Mouse (Mus musculus) heart, embryonic 15.5 days (tissue): ENCODE data around the gene D630023F18Rik. TPM values are rescaled to one million over a fixed set of nuclear protein-coding genes. Genes with fewer than 3 reads are reported as not detected.

Source experiments
- ATAC-seq: fragments of 200-750 bp; cut with Nextera tagmentation; replicated peaks from 2 replicates; pipeline ENCODE4 v1.8.0; 2017; ENCODE audit warnings: low read depth, moderate TSS enrichment; ENCODE audit not compliant: insufficient number of reproducible peaks, insufficient read depth, low FRiP score
- H3K27ac ChIP-seq: fragments of 300-500 bp; sonication (generic); 2 replicates; pipeline ENCODE4 v1.5.1; 2015; ENCODE audit warnings: mild to moderate bottlenecking, inconsistent platforms
- H3K27me3 ChIP-seq: fragments of 300-500 bp; sonication (generic); 2 replicates; pipeline ENCODE4 v1.6.1; 2015; ENCODE audit warnings: inconsistent platforms
- H3K36me3 ChIP-seq: fragments of 300-500 bp; sonication (generic); 2 replicates; pipeline ENCODE4 v1.6.1; 2015; ENCODE audit warnings: mild to moderate bottlenecking, inconsistent platforms
- H3K4me1 ChIP-seq: fragments of 300-500 bp; sonication (generic); replicated peaks from 2 replicates; pipeline ENCODE4 v1.6.1; 2015; ENCODE audit warnings: inconsistent platforms
- H3K4me2 ChIP-seq: fragments of 300-500 bp; sonication (generic); 2 replicates; pipeline ENCODE4 v1.6.1; 2015; ENCODE audit warnings: inconsistent platforms, mild to moderate bottlenecking, moderate library complexity
- H3K4me3 ChIP-seq: fragments of 300-500 bp; sonication (generic); 2 replicates; pipeline ENCODE4 v1.5.1; 2015; ENCODE audit warnings: mild to moderate bottlenecking, inconsistent platforms
- H3K9ac ChIP-seq: fragments of 300-500 bp; sonication (generic); 2 replicates; pipeline ENCODE4 v1.6.1; 2015; ENCODE audit warnings: mild to moderate bottlenecking, inconsistent platforms
- H3K9me3 ChIP-seq: fragments of 300-500 bp; sonication (generic); replicated peaks from 2 replicates; pipeline ENCODE4 v1.6.1; 2016; ENCODE audit warnings: inconsistent platforms
- WGBS: fragments of 180-500 bp; shearing (Covaris S2); methylation state at CpG from one replicate; pipeline ENCODE4 v1.1.7; 2015; ENCODE audit warnings: mixed read lengths; 5-methylcytosine and 5-hydroxymethylcytosine counted together
- polyA plus RNA-seq: library from polyadenylated mRNA; unstranded; fragments of >200 nt; fragmentation: Nextera tagmentation; extraction: Ambion mirVana; gene quantifications from 2 replicates; pipeline ENCODE4 v1.2.1, GENCODE M21; 2015

The D630023F18Rik gene
- polyA plus RNA-seq, 1 experiment from 2014 or later: 0.14 TPM

GRCm38 (mm10) chr1:65067842-65068241 is 55.2 kb downstream of the D630023F18Rik start:
- no peak overlapping the region for H3K9ac ChIP-seq
- no peaks in the 10 kb centered on the region for H3K4me1 ChIP-seq
- H3K4me3 ChIP-seq: no peak overlapping the region
- H3K4me2 ChIP-seq: no peak overlapping the region
- H3K27ac ChIP-seq: no peak overlapping the region
- ATAC-seq: no peak
- H3K36me3 ChIP-seq: no peaks in the 10 kb centered on the region
- H3K9me3 ChIP-seq: no peaks in the 10 kb centered on the region
- no peaks in the 10 kb centered on the region for H3K27me3 ChIP-seq

- no peaks in the 10 kb centered on the region for H3K27me3 ChIP-seq
- no peak overlapping the region for H3K27ac ChIP-seq
- no peak overlapping the region for H3K4me3 ChIP-seq
- no peak overlapping the region for H3K4me2 ChIP-seq
- 84% methylated on average over 15 of the region's 15 CpGs for WGBS
- H3K4me1 ChIP-seq: no peaks in the 10 kb centered on the region
- no peak for ATAC-seq
- no peak overlapping the region for H3K9ac ChIP-seq
- no peaks in the 10 kb centered on the region for H3K9me3 ChIP-seq
- H3K36me3 ChIP-seq: no peaks in the 10 kb centered on the region
Measured at GRCm38 (mm10) chr1:65064201-65064600, 58.8 kb downstream of the D630023F18Rik start.

- Histone ChIP-seq H3K27ac (no peak within 1 kb of the TSS), H3K9ac (no peak within 1 kb of the TSS), H3K4me2 (no peak within 1 kb of the TSS), H3K27me3 (no peaks in the 10 kb centered on the region), H3K4me3 (no peak within 1 kb of the TSS), H3K36me3 (no peaks in the 10 kb centered on the region), H3K4me1 (no peaks in the 10 kb centered on the region), H3K9me3 (no peaks in the 10 kb centered on the region)
- 75% methylated on average over 8 of the region's 8 CpGs for WGBS
- no peak for ATAC-seq
Measured at GRCm38 (mm10) chr1:65063352-65063751, 59.7 kb downstream of the D630023F18Rik start, which contains the start of gene Crygd. Gene Crygd, minus strand, starts transcription at chr1:65063452.

Other genes starting within 250 kb of the D630023F18Rik start
- 5.8 and 7.7 TPM in 2 replicates for gene Plekhm3, start 166.4 kb downstream of the D630023F18Rik start, polyA plus RNA-seq
- 0.64 and 0.84 TPM in 2 replicates for gene Akr1cl, start 90.5 kb downstream of the D630023F18Rik start, polyA plus RNA-seq
- gene Cryge, start 72.1 kb downstream of the D630023F18Rik start, polyA plus RNA-seq: not detected in 2 replicates
- not detected in 2 replicates for gene Crygd, start 59.8 kb downstream of the D630023F18Rik start, polyA plus RNA-seq
- not detected in 2 replicates for gene Crygc, start 49.5 kb downstream of the D630023F18Rik start, polyA plus RNA-seq
- 0.63 TPM in 1 of 2 replicates, not detected in the other for gene Crygb, start 40.9 kb downstream of the D630023F18Rik start, polyA plus RNA-seq
- not detected in 2 replicates for gene Cryga, start 19.8 kb downstream of the D630023F18Rik start, polyA plus RNA-seq
- not detected in 2 replicates for gene Gm28845, start 3.7 kb downstream of the D630023F18Rik start, polyA plus RNA-seq
- 56.0 and 76.9 TPM in 2 replicates for gene Idh1, start 63.3 kb upstream of the D630023F18Rik start, polyA plus RNA-seq
- 5.0 and 6.8 TPM in 2 replicates for gene Pikfyve, start 63.5 kb upstream of the D630023F18Rik start, polyA plus RNA-seq
- gene Pth2r, start 158.8 kb upstream of the D630023F18Rik start, polyA plus RNA-seq: not detected in 2 replicates